Mouse (Mus musculus) liver, postnatal 0 days (tissue): ENCODE measurements around the gene Zfand3.

ENCODE experiments used
- CTCF ChIP-seq: sonication (generic); IDR thresholded peaks from 2 replicates; pipeline ENCODE4 v1.5.1; 2016; ENCODE audit warnings: antibody characterized with exemption, low read depth
- EP300 ChIP-seq: IDR thresholded peaks from 2 replicates; pipeline ENCODE4 v1.6.1; 2016; ENCODE audit warnings: antibody characterized with exemption, low read depth, mild to moderate bottlenecking

GRCm38 (mm10) chr17:29979841-29980240 is 24.7 kb upstream of the Zfand3 start:
- TF ChIP-seq CTCF, result no peak
- no peak for TF ChIP-seq EP300
